Mouse (Mus musculus): Measurements from ENCODE around the gene Smap2. TPM values are rescaled to one million over a fixed set of nuclear protein-coding genes. Genes with fewer than 3 reads are reported as not detected.

Gene Smap2
- polyA plus RNA-seq, 1 experiment from 2014 or later = 43.4 TPM

DNA sequence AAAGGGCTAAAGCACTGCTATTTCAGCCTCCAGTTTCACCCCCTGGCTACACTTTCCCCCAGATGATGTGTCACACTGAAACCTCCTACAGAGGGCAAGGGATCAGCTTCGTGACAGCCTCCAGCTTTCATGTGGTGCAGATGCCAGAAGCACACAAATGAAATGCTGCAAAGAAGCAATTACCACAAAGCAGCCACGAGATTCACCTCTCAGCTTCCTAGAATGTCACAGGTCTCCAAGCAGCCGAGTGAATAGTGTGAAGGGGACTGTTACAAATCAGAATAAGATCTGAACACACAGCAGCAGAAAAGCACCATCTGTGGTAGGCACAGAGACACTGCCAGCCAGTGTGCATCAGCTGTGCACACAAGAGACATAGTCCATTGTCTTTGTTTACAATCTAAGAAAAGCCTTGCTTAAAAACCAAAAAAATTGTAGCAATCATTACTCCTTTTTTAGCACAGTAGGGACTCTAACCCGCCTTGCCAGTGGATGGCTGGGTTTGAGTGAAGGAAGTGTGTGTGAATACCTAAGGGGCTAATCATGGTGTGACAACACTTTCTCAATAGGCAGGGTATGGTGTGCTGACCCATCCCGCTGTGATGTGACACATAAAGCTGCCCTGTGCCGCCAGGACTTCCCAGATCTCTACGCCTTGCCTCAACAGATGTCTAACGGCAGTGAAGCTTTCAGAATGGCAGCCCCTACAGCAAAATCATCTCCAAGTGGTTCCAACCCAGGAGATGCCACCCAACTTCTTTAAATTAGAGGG, 14.5 kb downstream of the Smap2 start:
- Histone ChIP-seq H3K4me3 (replicated peaks) (no peak overlapping the region), H3K4me2 (peak overlapping the region; percentile 38), H3K27ac (replicated peaks) (peak overlapping the region; percentile 86), H3K36me3 (no peaks in the 10 kb centered on the region), H3K9ac (replicated peaks) (no peak overlapping the region; the same call in 1 of the 2 replicates), H3K4me1 (peaks cover 43% of the 10 kb centered on the region), H3K27me3 (replicated peaks) (no peaks in the 10 kb centered on the region), H3K9me3 (replicated peaks) (no peaks in the 10 kb centered on the region)
- WGBS = 11% methylated on average over 8 of the region's 8 CpGs
- ATAC-seq (ENCODE audit: low FRiP score) = peak; percentile 43

DNA sequence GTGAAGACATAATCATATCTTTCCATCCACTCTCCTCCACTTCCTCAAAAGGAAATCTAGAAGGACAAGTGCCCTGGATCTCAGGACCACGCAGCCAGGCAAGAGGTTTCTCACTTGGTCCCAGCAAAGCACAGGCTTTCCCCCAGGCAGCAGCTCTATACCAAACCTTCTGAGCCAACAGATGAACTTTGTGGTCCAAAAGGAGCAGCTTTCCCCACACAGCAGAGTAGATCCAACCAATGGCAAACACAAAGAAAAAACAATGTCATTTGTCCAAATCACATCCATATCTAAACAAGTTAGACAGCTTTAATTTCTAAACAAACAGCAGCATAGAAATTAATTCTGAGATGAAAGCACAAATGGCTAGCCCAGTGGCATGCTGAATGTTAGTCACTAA, 15.4 kb downstream of the Smap2 start:
- 89% methylated on average over 1 of the region's 1 CpGs for WGBS
- H3K36me3 ChIP-seq = no peaks in the 10 kb centered on the region
- H3K9ac ChIP-seq (replicated peaks) = no peak overlapping the region
- no peaks in the 10 kb centered on the region for H3K27me3 ChIP-seq (replicated peaks)
- peaks cover 43% of the 10 kb centered on the region for H3K4me1 ChIP-seq
- H3K27ac ChIP-seq (replicated peaks) = peak overlapping the region; percentile 86
- H3K9me3 ChIP-seq (replicated peaks) = no peaks in the 10 kb centered on the region
- H3K4me2 ChIP-seq = peak overlapping the region; percentile 38; the same call in 1 of the 2 replicates
- H3K4me3 ChIP-seq (replicated peaks) = no peak overlapping the region
- no peak for ATAC-seq (ENCODE audit: low FRiP score)

DNA sequence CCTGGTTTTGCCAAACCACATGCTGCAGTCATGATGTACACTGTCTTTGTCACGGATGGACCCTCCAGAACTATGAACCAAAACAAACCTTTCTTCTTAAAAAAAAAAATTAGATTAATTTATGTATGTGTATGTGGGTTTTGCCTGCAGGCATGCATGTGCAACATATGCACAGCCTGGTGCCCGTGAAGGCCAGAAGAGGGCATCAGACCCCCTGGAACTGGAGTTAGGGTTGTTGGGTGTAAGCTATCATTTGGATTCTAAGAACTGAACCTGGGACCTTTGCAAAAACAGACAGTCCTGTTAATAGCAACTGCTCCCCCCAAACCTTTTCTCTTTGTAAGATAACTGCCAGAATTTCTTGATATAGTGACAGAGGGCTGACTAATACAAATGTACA, 16.0 kb downstream of the Smap2 start:
- no peak for ATAC-seq (ENCODE audit: low FRiP score)
- Histone ChIP-seq H3K36me3 (no peaks in the 10 kb centered on the region), H3K9me3 (replicated peaks) (no peaks in the 10 kb centered on the region), H3K4me2 (no peak overlapping the region), H3K27me3 (replicated peaks) (no peaks in the 10 kb centered on the region), H3K4me3 (replicated peaks) (no peak overlapping the region), H3K27ac (replicated peaks) (no peak overlapping the region), H3K9ac (replicated peaks) (no peak overlapping the region), H3K4me1 (peaks cover 40% of the 10 kb centered on the region)
- WGBS = 91% methylated on average over 2 of the region's 2 CpGs

DNA sequence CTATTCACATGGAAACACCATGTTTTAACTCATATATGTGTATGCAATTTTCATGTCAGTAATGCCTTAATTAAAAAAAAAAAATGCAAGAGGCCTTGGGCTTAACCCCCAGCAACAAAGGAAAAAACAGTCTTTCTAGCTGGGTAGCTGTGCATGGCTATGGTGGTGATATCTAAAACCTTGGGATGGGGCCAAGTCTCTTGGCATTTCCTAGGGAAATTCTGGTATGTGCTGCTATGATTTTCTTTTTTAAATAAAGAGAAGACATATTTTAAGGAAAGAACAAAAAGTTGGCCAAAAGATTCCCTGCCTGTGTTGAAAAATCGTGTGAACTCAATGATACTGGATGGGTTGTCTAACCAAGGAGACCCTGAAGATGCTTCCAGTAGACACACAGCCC, 21.1 kb downstream of the Smap2 start:
- Histone ChIP-seq H3K36me3 (no peaks in the 10 kb centered on the region), H3K4me1 (no peaks in the 10 kb centered on the region), H3K9ac (replicated peaks) (no peak overlapping the region), H3K9me3 (replicated peaks) (no peaks in the 10 kb centered on the region), H3K4me3 (replicated peaks) (no peak overlapping the region), H3K4me2 (no peak overlapping the region), H3K27me3 (replicated peaks) (no peaks in the 10 kb centered on the region), H3K27ac (replicated peaks) (no peak overlapping the region)
- 80% methylated on average over 1 of the region's 1 CpGs for WGBS
- ATAC-seq (ENCODE audit: low FRiP score) = no peak

DNA sequence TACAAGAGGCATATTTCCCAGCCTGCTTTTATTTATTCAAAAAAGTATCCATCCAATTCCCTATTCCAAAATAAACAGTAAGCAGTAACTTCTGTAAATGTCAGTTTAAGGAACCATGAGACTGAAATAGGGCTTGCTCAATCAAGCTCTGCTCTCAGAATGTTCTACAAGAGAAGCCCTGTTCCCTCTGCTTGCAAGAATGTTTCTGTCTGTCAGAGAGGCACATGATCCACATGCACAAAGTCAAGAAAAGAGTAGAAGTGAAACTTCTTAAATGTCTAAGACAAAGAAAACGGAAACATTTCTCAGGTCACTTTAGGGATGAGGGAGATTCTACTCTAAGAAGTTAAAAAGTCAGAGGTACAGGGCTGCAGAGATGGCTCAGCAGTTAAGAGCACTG, 24.0 kb downstream of the Smap2 start:
- 93% methylated on average over 1 of the region's 1 CpGs for WGBS
- no peak overlapping the region for H3K9ac ChIP-seq (replicated peaks)
- no peaks in the 10 kb centered on the region for H3K27me3 ChIP-seq (replicated peaks)

DNA sequence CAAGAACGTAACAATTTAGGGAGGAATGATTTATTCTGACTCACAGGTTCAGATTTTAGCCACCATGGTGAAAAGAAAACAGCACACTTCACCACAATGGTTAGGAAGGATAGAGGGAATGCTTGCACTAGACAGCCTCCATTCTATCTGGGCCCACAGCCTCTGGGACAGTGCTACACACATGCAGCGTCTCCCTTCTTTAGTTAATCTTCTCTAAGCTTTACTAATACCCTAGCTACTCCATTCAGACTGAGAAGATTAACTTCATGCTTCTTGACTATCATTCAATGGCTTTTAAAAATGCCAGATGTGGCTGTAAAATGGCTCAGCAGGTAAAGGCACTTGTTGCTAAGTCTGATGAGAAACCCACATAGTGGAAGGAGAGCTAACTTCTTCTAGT, 24.8 kb downstream of the Smap2 start:
- ATAC-seq (ENCODE audit: low FRiP score) = no peak
- Histone ChIP-seq H3K9ac (replicated peaks) (no peak overlapping the region), H3K27me3 (replicated peaks) (no peaks in the 10 kb centered on the region), H3K9me3 (replicated peaks) (no peaks in the 10 kb centered on the region), H3K4me1 (no peaks in the 10 kb centered on the region), H3K4me3 (replicated peaks) (no peak overlapping the region), H3K4me2 (no peak overlapping the region), H3K36me3 (no peaks in the 10 kb centered on the region), H3K27ac (replicated peaks) (no peak overlapping the region)
- 83% methylated on average over 2 of the region's 2 CpGs for WGBS

More for the DNA sequence above, 24.0 kb downstream of the Smap2 start:
- Histone ChIP-seq H3K27ac (replicated peaks) (no peak overlapping the region), H3K9me3 (replicated peaks) (no peaks in the 10 kb centered on the region), H3K4me3 (replicated peaks) (no peak overlapping the region), H3K36me3 (no peaks in the 10 kb centered on the region), H3K4me1 (no peaks in the 10 kb centered on the region), H3K4me2 (no peak overlapping the region)
- no peak for ATAC-seq (ENCODE audit: low FRiP score)

DNA sequence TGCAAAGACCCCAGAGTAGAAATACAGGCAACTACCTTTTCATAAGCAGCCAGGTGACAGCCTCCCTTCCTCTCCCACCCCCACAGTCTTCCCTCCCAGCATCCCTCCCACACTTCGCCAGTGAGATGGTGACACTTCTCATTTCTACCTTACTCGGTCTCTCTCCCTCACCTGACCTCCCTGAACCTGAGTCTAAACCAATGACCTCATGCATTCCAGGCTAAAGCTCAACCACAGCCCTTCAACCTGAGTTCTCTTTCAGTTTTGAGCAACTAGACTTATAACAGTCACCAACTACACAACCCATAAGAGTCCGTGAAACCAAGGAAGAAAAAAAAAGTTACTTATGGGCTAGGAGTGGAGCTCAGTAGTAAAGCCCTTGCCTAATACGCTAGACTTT, 29.7 kb downstream of the Smap2 start:
- Histone ChIP-seq H3K27ac (replicated peaks) (no peak overlapping the region), H3K4me1 (0 out of 2 replicates have a peak, but pooled peaks cover 2% of the 10 kb centered on the region), H3K4me3 (replicated peaks) (no peak overlapping the region), H3K9ac (replicated peaks) (no peak overlapping the region), H3K9me3 (replicated peaks) (no peaks in the 10 kb centered on the region), H3K36me3 (peaks cover 14% of the 10 kb centered on the region), H3K27me3 (replicated peaks) (no peaks in the 10 kb centered on the region), H3K4me2 (no peak overlapping the region)
- no peak for ATAC-seq (ENCODE audit: low FRiP score)
- WGBS = 89% methylated on average over 4 of the region's 4 CpGs

DNA sequence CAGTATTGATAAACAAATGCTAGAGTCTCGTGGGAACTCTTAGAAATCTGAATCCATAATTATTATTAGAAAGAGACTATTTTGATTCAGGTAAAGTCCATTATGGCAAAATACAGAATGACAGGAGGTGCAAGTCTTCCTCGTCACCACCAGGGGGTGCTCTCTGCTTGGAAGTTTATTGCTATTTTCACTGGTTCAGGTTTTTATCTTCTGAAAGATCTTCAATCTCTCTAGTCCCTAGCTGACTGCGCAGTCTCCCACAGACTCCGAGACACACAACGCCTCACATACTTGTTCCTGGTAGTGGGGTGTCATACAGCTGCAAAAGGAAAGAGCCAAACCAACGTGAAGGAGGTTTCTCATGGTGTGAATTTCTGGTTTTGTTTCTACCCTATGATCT, 30.6 kb downstream of the Smap2 start:
- peak; percentile 78; the same call in 1 of the 2 replicates for ATAC-seq (ENCODE audit: low FRiP score)
- Histone ChIP-seq H3K4me1 (0 out of 2 replicates have a peak, but pooled peaks cover 2% of the 10 kb centered on the region), H3K4me3 (replicated peaks) (no peak overlapping the region), H3K9me3 (replicated peaks) (no peaks in the 10 kb centered on the region), H3K4me2 (no peak overlapping the region; the same call in 1 of the 2 replicates), H3K27me3 (replicated peaks) (no peaks in the 10 kb centered on the region), H3K27ac (replicated peaks) (no peak overlapping the region), H3K36me3 (peaks cover 17% of the 10 kb centered on the region), H3K9ac (replicated peaks) (no peak overlapping the region)
- WGBS = 21% methylated on average over 6 of the region's 6 CpGs

DNA sequence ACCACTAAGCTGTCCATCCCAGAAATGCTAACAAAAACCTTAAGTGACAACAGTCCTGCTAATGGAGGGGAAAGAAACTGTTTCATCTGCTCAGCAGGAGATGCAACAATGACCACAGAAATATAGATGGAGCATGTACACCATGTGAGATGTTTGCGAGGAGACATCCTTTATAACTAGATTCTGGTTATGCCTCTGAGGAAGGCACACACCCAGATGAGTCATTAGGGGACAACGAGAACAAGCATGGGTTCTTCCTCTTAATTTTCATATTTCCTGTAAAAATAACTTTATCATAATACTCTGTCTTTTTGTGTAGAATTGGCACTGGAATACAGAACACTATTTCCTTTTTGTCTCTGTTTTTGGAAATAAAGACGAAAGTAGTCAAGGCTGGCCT, 38.8 kb downstream of the Smap2 start:
- Histone ChIP-seq H3K36me3 (peaks cover 42% of the 10 kb centered on the region), H3K27ac (replicated peaks) (no peak overlapping the region), H3K4me2 (no peak overlapping the region), H3K9ac (replicated peaks) (no peak overlapping the region), H3K27me3 (replicated peaks) (no peaks in the 10 kb centered on the region), H3K4me1 (no peaks in the 10 kb centered on the region), H3K4me3 (replicated peaks) (no peak overlapping the region), H3K9me3 (replicated peaks) (no peaks in the 10 kb centered on the region)
- ATAC-seq (ENCODE audit: low FRiP score) = no peak
- 92% methylated on average over 3 of the region's 3 CpGs for WGBS

DNA sequence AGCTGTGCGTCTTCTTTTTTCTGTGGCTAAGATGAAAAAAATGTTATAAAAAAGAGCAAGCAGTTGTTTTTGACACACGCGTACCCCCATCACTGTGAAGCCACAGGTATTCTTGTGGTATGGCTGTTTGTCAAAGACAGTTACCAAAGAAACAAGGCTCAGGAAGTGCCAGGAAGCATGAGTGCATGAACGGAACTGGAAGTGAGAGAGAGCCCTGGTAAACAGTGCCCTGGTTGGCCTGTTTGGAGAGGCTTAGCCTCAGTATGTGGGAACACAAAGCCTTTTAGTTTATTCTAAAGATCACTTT, 41.7 kb downstream of the Smap2 start:
- ATAC-seq (ENCODE audit: low FRiP score) = no peak
- H3K36me3 ChIP-seq = peaks cover 55% of the 10 kb centered on the region

DNA sequence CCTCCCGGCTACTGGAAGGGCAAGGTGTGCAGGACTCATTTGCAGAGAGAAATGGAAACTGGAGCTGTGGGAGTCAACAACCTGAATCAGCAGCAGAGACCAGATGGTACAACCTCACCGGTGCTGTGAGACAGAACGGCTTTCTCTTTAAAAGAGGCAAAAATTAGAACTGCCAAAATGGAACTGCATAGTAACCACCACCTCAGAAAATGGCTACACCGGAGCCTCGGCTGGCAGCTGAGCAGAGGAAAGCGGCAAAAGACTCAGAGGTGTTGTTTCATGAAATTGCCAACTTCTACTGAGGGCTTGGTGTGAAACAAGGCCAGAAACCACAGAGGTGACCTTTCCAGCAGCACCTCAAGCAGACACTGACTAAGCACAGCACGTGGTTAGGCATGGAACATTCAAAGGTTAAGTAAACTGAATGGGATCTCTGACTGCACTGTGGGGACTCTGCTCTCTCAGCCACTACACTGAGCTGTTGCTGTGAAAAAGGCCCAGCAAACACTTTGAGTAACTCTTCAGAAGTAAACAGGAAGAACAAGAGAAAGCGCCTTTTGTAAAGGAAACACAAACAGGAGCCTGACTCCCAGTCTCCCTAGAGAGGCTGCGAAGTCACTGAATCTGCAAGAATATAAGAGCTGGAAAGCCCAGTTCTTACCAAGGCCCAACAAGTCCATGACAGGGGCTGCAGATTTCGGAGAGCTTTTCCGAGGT, 42.2 kb downstream of the Smap2 start:
- H3K4me3 ChIP-seq (replicated peaks) = no peak overlapping the region
- peaks cover 57% of the 10 kb centered on the region for H3K36me3 ChIP-seq
- H3K4me1 ChIP-seq = no peaks in the 10 kb centered on the region
- H3K27ac ChIP-seq (replicated peaks) = no peak overlapping the region
- H3K27me3 ChIP-seq (replicated peaks) = no peaks in the 10 kb centered on the region
- H3K4me2 ChIP-seq = no peak overlapping the region
- no peak overlapping the region for H3K9ac ChIP-seq (replicated peaks)
- no peaks in the 10 kb centered on the region for H3K9me3 ChIP-seq (replicated peaks)
- WGBS = 86% methylated on average over 11 of the region's 11 CpGs
- ATAC-seq (ENCODE audit: low FRiP score) = no peak

More for the DNA sequence above, 41.7 kb downstream of the Smap2 start:
- WGBS = 86% methylated on average over 4 of the region's 4 CpGs
- no peak overlapping the region for H3K4me2 ChIP-seq
- H3K4me1 ChIP-seq = no peaks in the 10 kb centered on the region
- no peak overlapping the region for H3K9ac ChIP-seq (replicated peaks)
- no peaks in the 10 kb centered on the region for H3K9me3 ChIP-seq (replicated peaks)
- no peak overlapping the region for H3K27ac ChIP-seq (replicated peaks)
- H3K4me3 ChIP-seq (replicated peaks) = no peak overlapping the region
- H3K27me3 ChIP-seq (replicated peaks) = no peaks in the 10 kb centered on the region

DNA sequence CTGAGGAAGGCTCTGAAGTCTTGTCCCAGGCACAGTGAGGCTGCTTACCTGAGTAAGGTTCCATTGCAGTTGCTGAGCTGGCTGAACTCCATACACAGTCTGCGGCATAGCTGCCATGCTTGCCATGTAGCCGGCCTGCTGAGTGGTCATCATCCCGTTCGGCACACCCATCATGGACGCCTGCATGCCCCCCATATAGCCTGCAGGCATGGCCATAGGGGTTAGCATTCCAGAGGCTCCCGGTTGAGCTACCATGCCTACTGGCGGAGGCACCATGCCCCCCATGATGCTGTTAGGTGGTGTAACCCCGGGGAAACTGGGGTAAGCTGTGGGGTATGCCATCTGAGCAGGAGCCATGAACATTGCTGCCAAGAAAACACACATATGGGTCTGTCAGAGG, 45.2 kb downstream of the Smap2 start:
- peaks cover 78% of the 10 kb centered on the region for H3K36me3 ChIP-seq

More for the DNA sequence above, 45.2 kb downstream of the Smap2 start:
- H3K9ac ChIP-seq (replicated peaks) = no peak overlapping the region
- no peaks in the 10 kb centered on the region for H3K9me3 ChIP-seq (replicated peaks)
- WGBS = 92% methylated on average over 8 of the region's 8 CpGs
- no peak for ATAC-seq (ENCODE audit: low FRiP score)
- H3K27ac ChIP-seq (replicated peaks) = no peak overlapping the region
- no peak overlapping the region for H3K4me2 ChIP-seq
- H3K4me1 ChIP-seq = no peaks in the 10 kb centered on the region
- no peaks in the 10 kb centered on the region for H3K27me3 ChIP-seq (replicated peaks)
- no peak overlapping the region for H3K4me3 ChIP-seq (replicated peaks)
